Mouse (Mus musculus): Measurements from ENCODE around the gene Tomm20. TPM values are rescaled to one million over a fixed set of nuclear protein-coding genes. Genes with fewer than 3 reads are reported as not detected.
A peak's percentile ranks its signal among the peaks of the same experiment; 100 is the strongest.

Tomm20 gene
- polyA plus RNA-seq, 1 experiment from 2014 or later: 278 TPM

- Histone ChIP-seq H3K27ac (ENCODE audit: low read depth, low read length) (no peak overlapping the region), H3K4me2 (replicated peaks; ENCODE audit: low read depth) (no peak overlapping the region), H3K9me3 (ENCODE audit: control insufficient read depth) (no peaks in the 10 kb centered on the region), H3K4me3 (ENCODE audit: low read depth, low read length) (no peak overlapping the region), H3K27me3 (replicated peaks; ENCODE audit: control insufficient read depth, insufficient read depth, low read length) (no peaks in the 10 kb centered on the region), H3K36me3 (ENCODE audit: control insufficient read depth, insufficient read depth) (peaks cover 21% of the 10 kb centered on the region), H3K4me1 (replicated peaks; ENCODE audit: control insufficient read depth, insufficient read depth, low read length) (no peaks in the 10 kb centered on the region), H3K9ac (ENCODE audit: low read depth, low read length) (no peak overlapping the region)
- TF ChIP-seq CTCF (IDR thresholded peaks at IDR 0.05; ENCODE audit: low read depth): peak; percentile 75
- WGBS: 59% methylated on average over 1 of the region's 1 CpGs
- ATAC-seq: no peak
These were observed 18.6 kb downstream of the Tomm20 start for GRCm38 (mm10) chr8:126927058-126927457.

GRCm38 (mm10) chr8:126922981-126923380 lies 22.7 kb downstream of the Tomm20 start:
- H3K9me3 ChIP-seq (ENCODE audit: control insufficient read depth): no peaks in the 10 kb centered on the region
- 0 out of 2 replicates have a peak, but pooled peaks cover 6% of the 10 kb centered on the region for H3K36me3 ChIP-seq (ENCODE audit: control insufficient read depth, insufficient read depth)
- H3K4me2 ChIP-seq (replicated peaks; ENCODE audit: low read depth): no peak overlapping the region
- WGBS: 92% methylated on average over 7 of the region's 7 CpGs
- no peak overlapping the region for H3K4me3 ChIP-seq (ENCODE audit: low read depth, low read length)
- peaks cover 4% of the 10 kb centered on the region; the same call in 1 of the 2 replicates for H3K4me1 ChIP-seq (replicated peaks; ENCODE audit: control insufficient read depth, insufficient read depth, low read length)
- H3K27me3 ChIP-seq (replicated peaks; ENCODE audit: control insufficient read depth, insufficient read depth, low read length): no peaks in the 10 kb centered on the region
- no peak overlapping the region for H3K9ac ChIP-seq (ENCODE audit: low read depth, low read length)
- no peak for ATAC-seq
- no peak for TF ChIP-seq CTCF (IDR thresholded peaks at IDR 0.05; ENCODE audit: low read depth)
- no peak overlapping the region for H3K27ac ChIP-seq (ENCODE audit: low read depth, low read length)

GRCm38 (mm10) chr8:126921432-126921831 lies 24.2 kb downstream of the Tomm20 start:
- H3K9ac ChIP-seq (ENCODE audit: low read depth, low read length): no peak overlapping the region

GRCm38 (mm10) chr8:126920845-126921244 lies 24.8 kb downstream of the Tomm20 start:
- Histone ChIP-seq H3K36me3 (ENCODE audit: control insufficient read depth, insufficient read depth) (no peaks in the 10 kb centered on the region), H3K9me3 (ENCODE audit: control insufficient read depth) (no peaks in the 10 kb centered on the region), H3K27me3 (replicated peaks; ENCODE audit: control insufficient read depth, insufficient read depth, low read length) (no peaks in the 10 kb centered on the region), H3K4me2 (replicated peaks; ENCODE audit: low read depth) (no peak overlapping the region), H3K4me3 (ENCODE audit: low read depth, low read length) (no peak overlapping the region), H3K27ac (ENCODE audit: low read depth, low read length) (no peak overlapping the region), H3K4me1 (replicated peaks; ENCODE audit: control insufficient read depth, insufficient read depth, low read length) (peaks cover 4% of the 10 kb centered on the region; the same call in 1 of the 2 replicates), H3K9ac (ENCODE audit: low read depth, low read length) (no peak overlapping the region)
- ATAC-seq: peak; percentile 77
- TF ChIP-seq CTCF (IDR thresholded peaks at IDR 0.05; ENCODE audit: low read depth): peak; percentile 94
- 11% methylated on average over 3 of the region's 3 CpGs for WGBS

More at GRCm38 (mm10) chr8:126921432-126921831, 24.2 kb downstream of the Tomm20 start:
- H3K4me1 ChIP-seq (replicated peaks; ENCODE audit: control insufficient read depth, insufficient read depth, low read length): peaks cover 4% of the 10 kb centered on the region; the same call in 1 of the 2 replicates
- TF ChIP-seq CTCF (IDR thresholded peaks at IDR 0.05; ENCODE audit: low read depth): no peak
- H3K36me3 ChIP-seq (ENCODE audit: control insufficient read depth, insufficient read depth): no peaks in the 10 kb centered on the region
- WGBS: 84% methylated on average over 3 of the region's 3 CpGs
- no peak overlapping the region for H3K4me3 ChIP-seq (ENCODE audit: low read depth, low read length)
- ATAC-seq: no peak
- no peak overlapping the region for H3K4me2 ChIP-seq (replicated peaks; ENCODE audit: low read depth)
- H3K27ac ChIP-seq (ENCODE audit: low read depth, low read length): no peak overlapping the region
- no peaks in the 10 kb centered on the region for H3K27me3 ChIP-seq (replicated peaks; ENCODE audit: control insufficient read depth, insufficient read depth, low read length)
- no peaks in the 10 kb centered on the region for H3K9me3 ChIP-seq (ENCODE audit: control insufficient read depth)

- no peak for ATAC-seq
- 68% methylated on average over 6 of the region's 6 CpGs for WGBS
These were observed 25.3 kb downstream of the Tomm20 start for GRCm38 (mm10) chr8:126920386-126920785.

GRCm38 (mm10) chr8:126919703-126920102 lies 25.9 kb downstream of the Tomm20 start:
- Histone ChIP-seq H3K27ac (ENCODE audit: low read depth, low read length) (peak overlapping the region; percentile 8; the same call in 1 of the 2 replicates), H3K4me3 (ENCODE audit: low read depth, low read length) (no peak overlapping the region), H3K36me3 (ENCODE audit: control insufficient read depth, insufficient read depth) (no peaks in the 10 kb centered on the region), H3K27me3 (replicated peaks; ENCODE audit: control insufficient read depth, insufficient read depth, low read length) (no peaks in the 10 kb centered on the region), H3K4me1 (replicated peaks; ENCODE audit: control insufficient read depth, insufficient read depth, low read length) (peaks cover 4% of the 10 kb centered on the region; the same call in 1 of the 2 replicates), H3K9me3 (ENCODE audit: control insufficient read depth) (no peaks in the 10 kb centered on the region), H3K4me2 (replicated peaks; ENCODE audit: low read depth) (no peak overlapping the region), H3K9ac (ENCODE audit: low read depth, low read length) (no peak overlapping the region)
- no peak for ATAC-seq
- WGBS: 80% methylated on average over 5 of the region's 5 CpGs
- no peak for TF ChIP-seq CTCF (IDR thresholded peaks at IDR 0.05; ENCODE audit: low read depth)

More at GRCm38 (mm10) chr8:126920386-126920785, 25.3 kb downstream of the Tomm20 start:
- Histone ChIP-seq H3K4me3 (ENCODE audit: low read depth, low read length) (no peak overlapping the region), H3K27ac (ENCODE audit: low read depth, low read length) (no peak overlapping the region), H3K36me3 (ENCODE audit: control insufficient read depth, insufficient read depth) (no peaks in the 10 kb centered on the region), H3K9me3 (ENCODE audit: control insufficient read depth) (no peaks in the 10 kb centered on the region), H3K4me1 (replicated peaks; ENCODE audit: control insufficient read depth, insufficient read depth, low read length) (peaks cover 4% of the 10 kb centered on the region; the same call in 1 of the 2 replicates), H3K4me2 (replicated peaks; ENCODE audit: low read depth) (no peak overlapping the region), H3K9ac (ENCODE audit: low read depth, low read length) (no peak overlapping the region), H3K27me3 (replicated peaks; ENCODE audit: control insufficient read depth, insufficient read depth, low read length) (no peaks in the 10 kb centered on the region)
- TF ChIP-seq CTCF (IDR thresholded peaks at IDR 0.05; ENCODE audit: low read depth): no peak

Measured in intestine, postnatal 0 days (tissue).